In the genomic region with DNA sequence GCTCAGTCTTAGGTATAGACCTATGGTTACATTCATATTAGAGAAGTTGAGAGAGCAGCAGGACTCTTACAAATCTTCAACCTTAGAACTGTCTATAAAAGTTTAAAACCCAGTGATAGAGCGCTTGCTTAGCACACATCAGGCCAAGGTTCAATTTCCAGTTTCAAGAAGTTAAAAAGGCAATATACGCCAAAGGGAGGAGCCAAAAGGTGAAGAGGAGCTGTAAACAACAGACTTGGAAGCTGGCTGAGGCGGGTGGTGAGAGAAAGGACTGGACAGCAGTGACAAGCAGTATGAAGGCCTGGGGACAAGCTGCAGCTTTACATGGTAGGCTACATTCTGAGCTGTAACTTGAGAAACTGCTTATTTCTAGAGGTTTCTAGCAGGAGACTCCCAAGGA, we compare ENCODE assay signal across 22 mouse cellular contexts. TPM values are rescaled to one million over a fixed set of nuclear protein-coding genes. Genes with fewer than 3 reads are reported as not detected.
DNase-seq lines count a peak whose midpoint lies in the region; ATAC-seq and TF ChIP-seq lines count a peak whose summit lies in the region.
"Had no signal": no experiment of that assay in that cellular context is flagged by ENCODE, and none has a peak within 500 bp of the region (broad histone marks: within the 10 kb centered on the region; RNA-seq: fewer than 3 reads in every experiment).

No protein-coding gene starts in this region.

- H3K36me3 ChIP-seq in heart, embryonic 10.5 days, result peaks cover 18% of the 10 kb centered on the region
- 0 out of 2 replicates have a peak, but pooled peaks cover 3% of the 10 kb centered on the region for H3K36me3 ChIP-seq in intestine, embryonic 16.5 days (ENCODE audit: control insufficient read depth, insufficient read depth, low read length)
- H3K36me3 ChIP-seq in small intestine, adult 2 months (ENCODE audit: control insufficient read depth, insufficient read depth, low read length), result peaks cover 23% of the 10 kb centered on the region

- H3K4me3 ChIP-seq in heart, embryonic 10.5 days, result no peak overlapping the region
- H3K4me3 ChIP-seq in intestine, embryonic 16.5 days (ENCODE audit: low read length), result no peak overlapping the region
- no peak overlapping the region for H3K4me3 ChIP-seq in small intestine, adult 2 months (ENCODE audit: low read depth, low read length)
- H3K4me3 ChIP-seq: embryonic facial prominence, embryonic 13.5 days; forebrain, embryonic 12.5 days; heart, embryonic 15.5 days; hindbrain, embryonic 15.5 days had no signal

- no peak overlapping the region for H3K9ac ChIP-seq in intestine, embryonic 16.5 days (ENCODE audit: low read depth, low read length)
- H3K9ac ChIP-seq: embryonic facial prominence, embryonic 13.5 days; forebrain, embryonic 12.5 days; heart, embryonic 15.5 days; hindbrain, embryonic 15.5 days had no signal

- ATAC-seq in intestine, embryonic 16.5 days, result peak; percentile 77
- ATAC-seq: activated CD4-positive, CD25-positive, alpha-beta regulatory T cell, adult 4 months; forebrain, embryonic 16.5 days; Patski had no signal

- no peak overlapping the region for H3K4me2 ChIP-seq in intestine, embryonic 16.5 days (ENCODE audit: low read depth, low read length)
- H3K4me2 ChIP-seq: embryonic facial prominence, embryonic 13.5 days; forebrain, embryonic 12.5 days; heart, embryonic 11.5 days; heart, embryonic 15.5 days; hindbrain, embryonic 15.5 days had no signal

- TF ChIP-seq CTCF in small intestine, adult 2 months (IDR thresholded peaks at IDR 0.05; ENCODE audit: extremely low read depth, insufficient read length, insufficient replicate concordance, low read depth, low read length), result no peak

- 90% methylated on average over 3 of the region's 3 CpGs for WGBS in heart, embryonic 10.5 days
- 67% methylated on average over 3 of the region's 3 CpGs for WGBS in intestine, embryonic 16.5 days
- 35% methylated on average over 3 of the region's 3 CpGs for WGBS in small intestine, adult 2 months

- H3K27me3 ChIP-seq in heart, embryonic 10.5 days (ENCODE audit: insufficient read depth, poor library complexity, severe bottlenecking), result no peaks in the 10 kb centered on the region
- H3K27me3 ChIP-seq in intestine, embryonic 16.5 days (replicated peaks; ENCODE audit: control insufficient read depth, insufficient read depth, low read length), result no peaks in the 10 kb centered on the region
- H3K27me3 ChIP-seq in small intestine, adult 2 months (ENCODE audit: control insufficient read depth, insufficient read depth, low read length), result no peaks in the 10 kb centered on the region
- H3K27me3 ChIP-seq: CH12.LX; embryonic facial prominence, embryonic 13.5 days; forebrain, embryonic 12.5 days; heart, embryonic 15.5 days; hindbrain, embryonic 15.5 days; Patski had no signal

- H3K9me3 ChIP-seq in heart, embryonic 10.5 days, result no peaks in the 10 kb centered on the region
- no peaks in the 10 kb centered on the region for H3K9me3 ChIP-seq in intestine, embryonic 16.5 days (ENCODE audit: control insufficient read depth, low read length)
- H3K9me3 ChIP-seq: embryonic facial prominence, embryonic 13.5 days; forebrain, embryonic 12.5 days; heart, embryonic 15.5 days; hindbrain, embryonic 15.5 days had no signal

- H3K27ac ChIP-seq in heart, embryonic 10.5 days, result no peak overlapping the region
- H3K27ac ChIP-seq in intestine, embryonic 16.5 days (ENCODE audit: low read length), result 0 out of 2 replicates have a peak overlapping the region, but pooled peaks have one; percentile 33
- H3K27ac ChIP-seq in small intestine, adult 2 months (ENCODE audit: insufficient read depth, low read depth, low read length), result peak overlapping the region; percentile 49; the same call in 1 of the 2 replicates
- H3K27ac ChIP-seq: embryonic facial prominence, embryonic 13.5 days; forebrain, embryonic 12.5 days; heart, embryonic 15.5 days; hindbrain, embryonic 15.5 days had no signal

- peak; percentile 31 for DNase-seq in heart, embryonic 10.5 days (ENCODE audit: low spot score)
- no peak for DNase-seq in heart, postnatal 14 days
- DNase-seq in kidney, postnatal 36 days, result peak; percentile 31 to 45
- DNase-seq in kidney, postnatal 25 days, result no peak
- DNase-seq in frontal cortex, postnatal 36 days (ENCODE audit: low spot score in 2 of 2), result no peak
- DNase-seq: adrenal gland, postnatal 14 days; cerebellum, adult 11-12 months; cerebellum, adult 9-11 months; cerebellum, postnatal 36 days; gastrocnemius, postnatal 36 days; heart, adult 18-20 months had no signal

- TF ChIP-seq POLR2A in small intestine, adult 2 months (IDR thresholded peaks at IDR 0.05; ENCODE audit: low read depth, low read length), result no peak

- intact Hi-C loops in heart, postnatal 14 days (cut with DNase I), result no loop called here

- no peaks in the 10 kb centered on the region for H3K4me1 ChIP-seq in heart, embryonic 10.5 days
- peaks cover 8% of the 10 kb centered on the region; the same call in 1 of the 2 replicates for H3K4me1 ChIP-seq in intestine, embryonic 16.5 days (ENCODE audit: control insufficient read depth, insufficient read depth, low read length)
- peaks cover 6% of the 10 kb centered on the region; the same call in 1 of the 2 replicates for H3K4me1 ChIP-seq in small intestine, adult 2 months (ENCODE audit: control insufficient read depth, insufficient read depth, insufficient read length, low read length)
- H3K4me1 ChIP-seq: embryonic facial prominence, embryonic 13.5 days; forebrain, embryonic 12.5 days; heart, embryonic 15.5 days; hindbrain, embryonic 15.5 days had no signal

RNA-seq across cellular contexts. Expression of gene Oxsr1, which starts 23.7 kb away (rescaled TPM):
- polyA plus RNA-seq in heart, embryonic 10.5 days (2016; fragmentation: Nextera tagmentation; extraction: Ambion mirVana), result 12.0 and 13.6 TPM in 2 replicates
- total RNA-seq in heart, postnatal 14 days (2021), result 10 to 100 TPM; 37.8 to 39.9 TPM
- polyA plus RNA-seq in intestine, embryonic 16.5 days (2015; fragmentation: Nextera tagmentation; extraction: Ambion mirVana), result 9.1 and 9.5 TPM in 2 replicates
- polyA plus RNA-seq in small intestine, adult 2 months (2012; rRNA removed), result 5.6 and 11.5 TPM in 2 replicates

RNA-seq across cellular contexts. Expression of gene Acaa1a, which starts 40.9 kb away (rescaled TPM):
- 86.5 and 91.8 TPM in 2 replicates for polyA plus RNA-seq in heart, embryonic 10.5 days (2016; fragmentation: Nextera tagmentation; extraction: Ambion mirVana)
- total RNA-seq in heart, postnatal 14 days (2021), result 10 to 100 TPM; 81.0 to 81.7 TPM
- 114 and 116 TPM in 2 replicates for polyA plus RNA-seq in intestine, embryonic 16.5 days (2015; fragmentation: Nextera tagmentation; extraction: Ambion mirVana)
- polyA plus RNA-seq in small intestine, adult 2 months (2012; rRNA removed), result 389 and 776 TPM in 2 replicates

RNA-seq across cellular contexts. Expression of gene Myd88, which starts 42.6 kb away (rescaled TPM):
- 11.4 and 11.6 TPM in 2 replicates for polyA plus RNA-seq in heart, embryonic 10.5 days (2016; fragmentation: Nextera tagmentation; extraction: Ambion mirVana)
- 10 to 100 TPM; 15.7 to 16.4 TPM for total RNA-seq in heart, postnatal 14 days (2021)
- polyA plus RNA-seq in intestine, embryonic 16.5 days (2015; fragmentation: Nextera tagmentation; extraction: Ambion mirVana), result 35.0 and 36.3 TPM in 2 replicates
- 14.4 and 25.2 TPM in 2 replicates for polyA plus RNA-seq in small intestine, adult 2 months (2012; rRNA removed)

RNA-seq across cellular contexts. Expression of gene Xylb, which starts 58.6 kb away (rescaled TPM):
- 2.0 and 5.5 TPM in 2 replicates for polyA plus RNA-seq in heart, embryonic 10.5 days (2016; fragmentation: Nextera tagmentation; extraction: Ambion mirVana)
- under 1 TPM; 0.24 to 0.29 TPM for total RNA-seq in heart, postnatal 14 days (2021)
- polyA plus RNA-seq in intestine, embryonic 16.5 days (2015; fragmentation: Nextera tagmentation; extraction: Ambion mirVana), result 17.4 and 18.5 TPM in 2 replicates
- polyA plus RNA-seq in small intestine, adult 2 months (2012; rRNA removed), result 8.0 and 8.9 TPM in 2 replicates

Comparison
In these comparisons a context has a peak if more than half of its experiments do, and no peak if none do; other contexts are left out.
1. DNase-seq: peak in heart, embryonic 10.5 days (single experiment) and kidney, postnatal 36 days (2 of 2); none in heart, postnatal 14 days (0 of 2), kidney, postnatal 25 days (0 of 2) and frontal cortex, postnatal 36 days (0 of 2).